Mouse (Mus musculus) lung, postnatal 14 days (tissue): Measurements from ENCODE around the gene Ttc21b.

Experiments
- DNase-seq: peaks from one replicate; pipeline ENCODE4 v3.0.0; 2021

The Ttc21b gene

DNA sequence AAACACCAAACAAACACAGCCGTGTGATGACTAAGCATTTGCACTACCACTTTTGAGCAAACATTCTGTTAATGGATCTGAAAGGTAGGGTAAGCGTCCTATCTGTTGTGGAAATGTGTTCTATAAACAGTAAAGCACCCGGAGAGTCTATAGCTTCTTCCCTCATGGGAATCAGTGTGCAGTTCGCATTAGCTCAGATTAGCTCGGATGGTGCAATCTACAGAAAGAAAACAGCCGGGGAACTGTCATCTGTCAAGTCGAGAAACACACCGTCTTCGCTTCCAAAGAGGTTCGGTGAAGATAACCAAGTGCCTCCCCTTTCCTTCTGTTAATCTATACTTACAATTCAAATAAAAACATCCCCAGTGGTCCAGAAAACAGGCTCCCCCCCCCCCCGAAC, 85.7 kb downstream of the Ttc21b start:
- DNase-seq: no peak

- DNase-seq: no peak
Measured at GRCm38 (mm10) chr2:66165025-66165424, 91.4 kb downstream of the Ttc21b start.

DNA sequence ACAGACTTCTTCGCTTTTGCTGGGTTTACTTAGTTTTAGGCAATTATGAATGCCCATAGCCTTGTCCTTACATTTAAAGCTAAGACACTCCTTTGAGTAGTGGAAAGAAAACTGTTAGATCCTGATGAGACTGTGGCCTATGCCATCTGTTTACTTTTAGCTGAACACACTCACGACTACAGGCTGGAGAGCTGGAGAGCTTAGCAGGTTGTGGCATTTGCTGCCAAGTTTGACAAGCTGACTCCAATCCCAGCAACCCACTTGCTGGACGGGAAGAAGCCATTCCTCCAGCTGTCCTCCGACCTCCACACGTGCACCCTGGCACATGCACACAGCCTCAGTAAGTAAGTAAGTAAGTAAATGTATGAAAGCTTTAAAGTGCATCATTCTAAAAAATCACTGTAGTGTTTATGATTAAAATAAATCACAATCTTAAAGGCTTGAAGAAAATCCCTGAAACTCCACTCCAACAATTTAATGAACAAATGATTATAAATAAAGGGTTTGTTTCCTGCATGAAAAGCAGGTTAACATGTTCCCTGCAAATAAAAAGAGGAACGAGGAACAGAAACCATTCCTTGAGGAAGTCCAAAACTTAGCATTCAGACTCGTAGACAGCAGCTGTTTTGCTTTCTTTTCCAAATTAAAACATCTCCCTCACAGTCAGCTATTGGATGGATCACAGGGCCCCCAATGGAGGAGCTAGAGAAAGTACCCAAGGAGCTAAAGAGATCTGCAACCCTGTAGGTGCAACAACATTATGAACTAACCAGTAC, 98.1 kb downstream of the Ttc21b start:
- no peak for DNase-seq

DNA sequence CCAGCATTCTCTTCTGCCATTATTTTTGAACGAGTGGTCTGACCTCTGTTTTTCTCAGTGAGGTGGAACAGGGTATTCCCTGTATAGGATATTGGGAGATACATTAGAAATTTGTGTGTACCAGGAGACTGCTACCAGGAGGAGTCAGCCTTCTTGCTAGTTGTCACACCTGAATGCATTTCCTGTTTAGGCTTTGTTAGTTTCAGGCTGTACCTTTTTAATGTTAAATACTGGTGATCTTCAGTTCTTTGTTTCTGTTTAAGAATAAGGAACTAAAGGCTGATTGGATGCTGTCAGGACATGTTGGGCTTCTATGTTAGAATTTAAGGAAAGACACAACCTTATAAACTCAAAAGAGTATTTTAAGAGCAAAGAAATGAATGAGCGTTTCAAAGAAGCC, 105.0 kb downstream of the Ttc21b start:
- DNase-seq: no peak

DNA sequence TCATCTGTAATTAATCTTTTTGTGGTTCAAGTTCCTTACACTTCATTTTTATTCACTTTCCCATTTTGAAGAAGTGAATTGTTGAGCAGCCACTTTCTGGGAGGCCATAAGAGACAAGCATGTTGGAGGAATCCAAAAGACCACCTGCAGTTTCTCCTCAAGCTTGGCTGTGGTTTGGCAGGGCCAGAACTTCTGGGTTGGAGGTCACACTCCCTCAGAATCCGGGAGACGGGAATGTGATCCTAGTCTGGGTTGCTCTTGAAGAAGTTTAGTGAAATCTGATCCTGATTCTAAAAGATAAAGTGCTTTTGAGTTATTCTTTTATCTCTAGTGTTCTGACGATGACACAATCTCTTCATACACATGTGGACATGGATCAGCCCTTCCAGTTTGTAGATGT, 105.9 kb downstream of the Ttc21b start:
- DNase-seq: no peak

GRCm38 (mm10) chr2:66148654-66149230, 107.7 kb downstream of the Ttc21b start:
- no peak for DNase-seq

- no peak for DNase-seq
Measured at GRCm38 (mm10) chr2:66146473-66146872, 109.9 kb downstream of the Ttc21b start.

GRCm38 (mm10) chr2:66144770-66145169, 111.6 kb downstream of the Ttc21b start:
- no peak for DNase-seq

- no peak for DNase-seq
Measured at GRCm38 (mm10) chr2:66143284-66143683, 113.1 kb downstream of the Ttc21b start.

GRCm38 (mm10) chr2:66142711-66143110, 113.7 kb downstream of the Ttc21b start:
- DNase-seq: no peak

GRCm38 (mm10) chr2:66142268-66142667, 114.1 kb downstream of the Ttc21b start:
- no peak for DNase-seq

DNA sequence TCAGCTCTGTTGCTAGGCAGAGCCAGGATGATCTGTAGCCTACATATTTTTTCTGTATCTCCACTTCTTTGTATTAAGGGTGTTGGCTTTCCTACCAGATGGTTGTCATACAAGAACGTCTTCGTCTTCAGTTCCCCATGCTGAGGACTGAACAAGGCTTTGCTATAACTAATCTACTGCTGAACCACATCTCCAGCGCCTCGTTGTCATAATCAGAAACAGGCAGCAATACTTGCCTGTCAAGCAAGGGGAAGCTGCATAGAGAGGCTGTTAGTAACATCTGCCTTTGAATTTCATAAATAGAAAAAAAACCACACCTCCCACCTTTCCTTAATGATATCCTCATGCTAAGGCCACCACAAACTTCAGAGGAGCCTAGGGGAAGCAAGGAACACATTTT, 116.2 kb downstream of the Ttc21b start:
- no peak for DNase-seq
